Mouse (Mus musculus) yolk sac, embryonic 10.5 days (tissue): ENCODE measurements around the gene Crim1.

Source experiments
- DNase-seq: peaks from one replicate; pipeline ENCODE4 v3.0.0-alpha.2; 2017; ENCODE audit warnings: low spot score

Crim1 gene

GRCm38 (mm10) chr17:78199626-78200560, at the start of gene Crim1:
Gene Crim1 (plus strand): TSS chr17:78200248.
- DNase-seq, result peak; percentile 90

GRCm38 (mm10) chr17:78151479-78152282, 48.4 kb upstream of the Crim1 start:
- DNase-seq, result no peak

GRCm38 (mm10) chr17:78163278-78163677, 36.8 kb upstream of the Crim1 start:
- DNase-seq, result peak; percentile 17

GRCm38 (mm10) chr17:78163724-78164236, 36.3 kb upstream of the Crim1 start:
- DNase-seq, result no peak

- no peak for DNase-seq
Observed at GRCm38 (mm10) chr17:78165855-78166254, 34.2 kb upstream of the Crim1 start.

- DNase-seq, result no peak
Observed at GRCm38 (mm10) chr17:78166566-78166965, 33.5 kb upstream of the Crim1 start.

- no peak for DNase-seq
Observed at GRCm38 (mm10) chr17:78172371-78172770, 27.7 kb upstream of the Crim1 start.

- no peak for DNase-seq
Observed at GRCm38 (mm10) chr17:78180766-78181165, 19.3 kb upstream of the Crim1 start.

- no peak for DNase-seq
Observed at GRCm38 (mm10) chr17:78196184-78196583, 3.9 kb upstream of the Crim1 start.

GRCm38 (mm10) chr17:78197111-78197510, 2.9 kb upstream of the Crim1 start:
- no peak for DNase-seq

- no peak for DNase-seq
Observed at GRCm38 (mm10) chr17:78198140-78198539, 1.9 kb upstream of the Crim1 start.

- no peak for DNase-seq
Observed at GRCm38 (mm10) chr17:78198820-78199219, 1.2 kb upstream of the Crim1 start.

- no peak for DNase-seq
Observed at GRCm38 (mm10) chr17:78199231-78199625, 820 bp upstream of the Crim1 start.

- DNase-seq, result peak; percentile 46
Observed at GRCm38 (mm10) chr17:78200561-78201220, 643 bp downstream of the Crim1 start.

- DNase-seq, result no peak
Observed at GRCm38 (mm10) chr17:78201221-78202058, 1.4 kb downstream of the Crim1 start.

GRCm38 (mm10) chr17:78202221-78202620, 2.2 kb downstream of the Crim1 start:
- DNase-seq, result no peak

- DNase-seq, result no peak
Observed at GRCm38 (mm10) chr17:78202756-78203155, 2.7 kb downstream of the Crim1 start.

GRCm38 (mm10) chr17:78203478-78203877, 3.4 kb downstream of the Crim1 start:
- no peak for DNase-seq

GRCm38 (mm10) chr17:78206421-78206820, 6.4 kb downstream of the Crim1 start:
- DNase-seq, result no peak

GRCm38 (mm10) chr17:78207246-78207645, 7.2 kb downstream of the Crim1 start:
- no peak for DNase-seq

GRCm38 (mm10) chr17:78208805-78209204, 8.8 kb downstream of the Crim1 start:
- no peak for DNase-seq
